Mouse (Mus musculus) bone marrow, adult 2 months (tissue): Measurements from ENCODE around the gene Fscn3. TPM values are rescaled to one million over a fixed set of nuclear protein-coding genes. Genes with fewer than 3 reads are reported as not detected.

ENCODE experiments used
- H3K27ac ChIP-seq: fragments of 200-500 bp; 2 replicates; pipeline ENCODE4 v1.5.1; 2012; ENCODE audit warnings: low read depth, mild to moderate bottlenecking, control low read depth, inconsistent platforms, low read length; ENCODE audit not compliant: control insufficient read depth, poor library complexity, insufficient read depth
- H3K4me1 ChIP-seq: fragments of 200-500 bp; 2 replicates; pipeline ENCODE4 v1.6.1; 2011; ENCODE audit warnings: low read length; ENCODE audit not compliant: control insufficient read depth, insufficient read depth
- H3K4me3 ChIP-seq: fragments of 200-500 bp; replicated peaks from 2 replicates; pipeline ENCODE3; 2011; ENCODE audit warnings: mild to moderate bottlenecking, low read depth, low read length, control low read depth; ENCODE audit not compliant: control insufficient read depth
- CTCF ChIP-seq: fragments of 200-500 bp; IDR thresholded peaks from 2 replicates; pipeline ENCODE4 v1.5.1; 2011; ENCODE audit warnings: low read length, control low read depth; ENCODE audit not compliant: control insufficient read depth, insufficient read depth
- POLR2A ChIP-seq: fragments of 200-500 bp; IDR thresholded peaks from 2 replicates; pipeline ENCODE4 v1.6.1; 2011; ENCODE audit warnings: low read depth, mild to moderate bottlenecking, control low read depth, low read length, borderline replicate concordance; ENCODE audit not compliant: control insufficient read depth
- WGBS: fragments of 180-500 bp; shearing (Covaris S2); methylation state at CpG from one replicate; pipeline ENCODE4 v1.1.7; 2018; 5-methylcytosine and 5-hydroxymethylcytosine counted together
- polyA plus RNA-seq: library from polyadenylated mRNA; stranded (reverse); fragments of >200 nt; gene quantifications from 2 replicates; pipeline ENCODE4 v1.2.4, GENCODE M21; 2011; ENCODE audit warnings: low replicate concordance; ENCODE audit not compliant: missing spikeins, insufficient read depth, insufficient read length

Gene Fscn3
- polyA plus RNA-seq, 1 experiment = not detected

DNA sequence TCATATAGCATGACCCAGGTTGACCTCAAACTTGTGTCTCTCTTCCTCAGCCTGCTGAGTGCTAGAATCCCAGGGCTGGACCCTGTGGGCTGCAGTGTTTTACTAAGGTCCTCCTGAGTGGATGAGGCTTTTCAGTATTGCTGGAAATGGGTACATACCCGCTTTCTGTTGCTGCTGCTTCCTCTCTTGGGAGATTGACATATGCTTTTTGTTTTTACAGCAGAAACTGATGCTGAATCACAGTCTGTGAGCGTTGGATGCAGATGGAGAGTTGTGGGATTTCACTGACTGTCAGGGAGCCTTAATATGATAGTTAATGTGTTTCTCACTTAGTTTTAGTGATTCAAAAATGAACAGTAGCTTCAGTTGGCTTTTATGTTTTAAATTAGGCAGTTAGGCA, 58.9 kb downstream of the Fscn3 start:
- TF ChIP-seq CTCF (no peak), POLR2A (no peak)
- WGBS = 26% methylated on average over 2 of the region's 2 CpGs
- Histone ChIP-seq H3K4me3 (no peak overlapping the region), H3K27ac (0 out of 2 replicates have a peak overlapping the region, but pooled peaks have one; percentile 15), H3K4me1 (peaks cover 2% of the 10 kb centered on the region)

DNA sequence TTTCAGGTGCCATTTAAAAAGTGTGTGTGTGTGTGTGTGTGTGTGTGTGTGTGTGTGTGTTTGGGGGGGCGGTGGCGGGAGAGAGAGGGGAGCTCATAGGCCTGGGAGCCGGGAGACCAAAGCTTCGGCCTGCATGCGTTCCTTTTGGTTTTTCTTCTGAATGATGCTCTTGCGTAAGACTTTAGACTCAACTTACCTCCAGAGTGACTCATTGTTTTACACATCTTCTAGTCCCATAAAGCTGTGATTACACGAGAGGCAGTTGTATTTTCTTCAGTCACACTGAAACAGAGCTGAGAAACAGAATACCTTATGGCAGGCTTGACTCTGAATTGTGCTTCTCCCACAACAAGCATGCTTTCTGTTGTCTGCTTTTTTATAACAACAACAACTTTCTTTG, 59.3 kb downstream of the Fscn3 start:
- H3K4me3 ChIP-seq = no peak overlapping the region
- no peak for TF ChIP-seq CTCF
- no peak for TF ChIP-seq POLR2A
- H3K4me1 ChIP-seq = peaks cover 2% of the 10 kb centered on the region
- H3K27ac ChIP-seq = no peak overlapping the region
- 50% methylated on average over 7 of the region's 7 CpGs for WGBS

Other genes starting within 250 kb of the Fscn3 start
- 10.0 and 10.3 TPM in 2 replicates for gene Zfp800, start 29.8 kb upstream of the Fscn3 start, polyA plus RNA-seq
- 529 and 753 TPM in 2 replicates for gene Arf5, start 4.2 kb upstream of the Fscn3 start, polyA plus RNA-seq
- gene Gcc1, start 601 bp downstream of the Fscn3 start, polyA plus RNA-seq = 6.8 and 7.0 TPM in 2 replicates
- gene Pax4, start 21.6 kb downstream of the Fscn3 start, polyA plus RNA-seq = not detected in 2 replicates
- 22.7 and 35.6 TPM in 2 replicates for gene Snd1, start 47.4 kb downstream of the Fscn3 start, polyA plus RNA-seq